Mouse (Mus musculus): ENCODE results near the gene Supt3.

Supt3 gene

GRCm38 (mm10) chr17:44783143-44783542, 6.2 kb downstream of the Supt3 start:
- no peak for DNase-seq

- DNase-seq, result no peak
Measured at GRCm38 (mm10) chr17:44788982-44789747, 12.2 kb downstream of the Supt3 start.

- no peak for DNase-seq
Measured at GRCm38 (mm10) chr17:44792218-44792917, 15.4 kb downstream of the Supt3 start.

- no peak for DNase-seq
Measured at GRCm38 (mm10) chr17:44797331-44797730, 20.4 kb downstream of the Supt3 start.

GRCm38 (mm10) chr17:44807031-44807430, 30.1 kb downstream of the Supt3 start:
- DNase-seq, result no peak

- DNase-seq, result no peak
Measured at GRCm38 (mm10) chr17:44814508-44815175, 37.7 kb downstream of the Supt3 start, which contains the start of gene Runx2. Runx2 (minus strand) TSS chr17:44814797.

GRCm38 (mm10) chr17:44818825-44819224, 41.9 kb downstream of the Supt3 start:
- DNase-seq, result no peak

- DNase-seq, result no peak
Measured at GRCm38 (mm10) chr17:44819816-44820215, 42.9 kb downstream of the Supt3 start.

GRCm38 (mm10) chr17:44821940-44822339, 45.0 kb downstream of the Supt3 start:
- DNase-seq, result no peak

GRCm38 (mm10) chr17:44827124-44827523, 50.2 kb downstream of the Supt3 start:
- DNase-seq, result no peak

- no peak for DNase-seq
Measured at GRCm38 (mm10) chr17:44827964-44828363, 51.0 kb downstream of the Supt3 start.

GRCm38 (mm10) chr17:44829587-44829986, 52.6 kb downstream of the Supt3 start:
- DNase-seq, result no peak

- DNase-seq, result no peak
Measured at GRCm38 (mm10) chr17:44831201-44831600, 54.2 kb downstream of the Supt3 start.

- no peak for DNase-seq
Measured at GRCm38 (mm10) chr17:44842184-44842583, 65.2 kb downstream of the Supt3 start.

- no peak for DNase-seq
Measured at GRCm38 (mm10) chr17:44863165-44863564, 86.2 kb downstream of the Supt3 start.

GRCm38 (mm10) chr17:44893592-44893991, 116.6 kb downstream of the Supt3 start:
- no peak for DNase-seq

GRCm38 (mm10) chr17:44943536-44944090, 166.7 kb downstream of the Supt3 start:
- no peak for DNase-seq

GRCm38 (mm10) chr17:44945333-44945732, 168.4 kb downstream of the Supt3 start:
- no peak for DNase-seq

- DNase-seq, result no peak
Measured at GRCm38 (mm10) chr17:44948321-44948720, 171.4 kb downstream of the Supt3 start.

- no peak for DNase-seq
Measured at GRCm38 (mm10) chr17:44956671-44957070, 179.7 kb downstream of the Supt3 start.

- DNase-seq, result no peak
Measured at GRCm38 (mm10) chr17:44963051-44963798, 186.3 kb downstream of the Supt3 start.

GRCm38 (mm10) chr17:44967186-44967585, 190.2 kb downstream of the Supt3 start:
- no peak for DNase-seq

- DNase-seq, result no peak
Measured at GRCm38 (mm10) chr17:44970255-44970654, 193.3 kb downstream of the Supt3 start.
